Mouse (Mus musculus): ENCODE measurements around the gene 4921504E06Rik. TPM values are rescaled to one million over a fixed set of nuclear protein-coding genes. Genes with fewer than 3 reads are reported as not detected.

4921504E06Rik gene
- total RNA-seq (2023) = not detected

GRCm38 (mm10) chr2:19553821-19554592 lies at the start of gene 4921504E06Rik:
TSS of gene 4921504E06Rik (minus strand) at chr2:19553914.

GRCm38 (mm10) chr2:19444931-19445831 lies 108.5 kb downstream of the 4921504E06Rik start, which contains the start of gene Ptf1a:
TSS of gene Ptf1a (plus strand) at chr2:19445663.

Other genes starting within 250 kb of the 4921504E06Rik start
- gene Msrb2, start 182.5 kb downstream of the 4921504E06Rik start, total RNA-seq (2023) = 10 to 100 TPM; 11.8 to 13.1 TPM
- gene Ptf1a, start 108.3 kb downstream of the 4921504E06Rik start, total RNA-seq (2023) = not detected
- gene Otud1, start 103.8 kb upstream of the 4921504E06Rik start, total RNA-seq (2023) = 1 to 10 TPM; 6.5 to 8.8 TPM

Measured in neutrophil, adult 59 days (primary cell).